Mouse (Mus musculus) kidney, embryonic 15.5 days (tissue): ENCODE measurements at regions not wholly inside any gene's neighbourhood (a gene's known extent, or its start where the extent isn't known, plus 50 kb on each side); places are given as distances from the start of the nearest gene placed in this dataset.

Experiments used
- ATAC-seq: fragments of 200-750 bp; cut with Nextera tagmentation; replicated peaks from 2 replicates; pipeline ENCODE4 v1.8.0; 2017; ENCODE audit warnings: moderate TSS enrichment; ENCODE audit not compliant: low FRiP score
- H3K27ac ChIP-seq: fragments of 300-500 bp; sonication (generic); 2 replicates; pipeline ENCODE4 v1.5.1; 2015; ENCODE audit warnings: mild to moderate bottlenecking, inconsistent platforms
- H3K27me3 ChIP-seq: fragments of 300-500 bp; sonication (generic); 2 replicates; pipeline ENCODE4 v1.6.1; 2015; ENCODE audit warnings: inconsistent platforms
- H3K36me3 ChIP-seq: fragments of 300-500 bp; sonication (generic); 2 replicates; pipeline ENCODE4 v1.6.1; 2015; ENCODE audit warnings: inconsistent platforms
- H3K4me1 ChIP-seq: fragments of 300-500 bp; sonication (generic); 2 replicates; pipeline ENCODE4 v1.6.1; 2015; ENCODE audit warnings: inconsistent platforms
- H3K4me2 ChIP-seq: fragments of 300-500 bp; sonication (generic); 2 replicates; pipeline ENCODE4 v1.6.1; 2015; ENCODE audit warnings: moderate library complexity, mild to moderate bottlenecking, inconsistent platforms
- H3K4me3 ChIP-seq: fragments of 300-500 bp; sonication (generic); replicated peaks from 2 replicates; pipeline ENCODE4 v1.5.1; 2015; ENCODE audit warnings: mild to moderate bottlenecking, inconsistent platforms
- H3K9ac ChIP-seq: fragments of 300-500 bp; sonication (generic); 2 replicates; pipeline ENCODE4 v1.6.1; 2015; ENCODE audit warnings: mild to moderate bottlenecking, inconsistent platforms
- H3K9me3 ChIP-seq: fragments of 300-500 bp; sonication (generic); replicated peaks from 2 replicates; pipeline ENCODE4 v1.6.1; 2016; ENCODE audit warnings: inconsistent platforms
- WGBS: fragments of 180-500 bp; shearing (Covaris S2); methylation state at CpG from one replicate; pipeline ENCODE4 v1.1.7; 2015; ENCODE audit warnings: mixed read lengths; 5-methylcytosine and 5-hydroxymethylcytosine counted together

- 97% methylated on average over 2 of the region's 2 CpGs for WGBS
- no peaks in the 10 kb centered on the region for H3K9me3 ChIP-seq
- no peak overlapping the region for H3K27ac ChIP-seq
- H3K4me3 ChIP-seq: no peak overlapping the region
- peaks cover 5% of the 10 kb centered on the region; the same call in 1 of the 2 replicates for H3K4me1 ChIP-seq
- H3K36me3 ChIP-seq: no peaks in the 10 kb centered on the region
- no peak overlapping the region for H3K9ac ChIP-seq
- ATAC-seq: no peak
- H3K27me3 ChIP-seq: no peaks in the 10 kb centered on the region
- H3K4me2 ChIP-seq: no peak overlapping the region
These were observed 165.8 kb downstream of the Mex3b start for GRCm38 (mm10) chr7:83032924-83033323.

GRCm38 (mm10) chr7:83035190-83035589, 168.1 kb downstream of the Mex3b start:
- Histone ChIP-seq H3K9me3 (no peaks in the 10 kb centered on the region), H3K4me3 (no peak overlapping the region), H3K36me3 (no peaks in the 10 kb centered on the region), H3K27ac (no peak overlapping the region), H3K27me3 (no peaks in the 10 kb centered on the region), H3K9ac (no peak overlapping the region), H3K4me1 (0 out of 2 replicates have a peak, but pooled peaks cover 2% of the 10 kb centered on the region), H3K4me2 (no peak overlapping the region)
- no peak for ATAC-seq
- WGBS: 79% methylated on average over 3 of the region's 3 CpGs

GRCm38 (mm10) chr7:83036397-83036796, 169.3 kb downstream of the Mex3b start:
- H3K4me3 ChIP-seq: no peak overlapping the region
- H3K9me3 ChIP-seq: no peaks in the 10 kb centered on the region
- H3K36me3 ChIP-seq: no peaks in the 10 kb centered on the region
- H3K4me2 ChIP-seq: no peak overlapping the region
- 0 out of 2 replicates have a peak, but pooled peaks cover 2% of the 10 kb centered on the region for H3K4me1 ChIP-seq
- no peaks in the 10 kb centered on the region for H3K27me3 ChIP-seq
- no peak overlapping the region for H3K9ac ChIP-seq
- H3K27ac ChIP-seq: no peak overlapping the region
- ATAC-seq: no peak
- WGBS: 56% methylated on average over 2 of the region's 2 CpGs

GRCm38 (mm10) chr7:83037100-83037499, 170.0 kb downstream of the Mex3b start:
- Histone ChIP-seq H3K36me3 (no peaks in the 10 kb centered on the region), H3K9me3 (no peaks in the 10 kb centered on the region)

GRCm38 (mm10) chr7:83037714-83038113, 170.6 kb downstream of the Mex3b start:
- Histone ChIP-seq H3K4me3 (no peak overlapping the region), H3K27me3 (no peaks in the 10 kb centered on the region), H3K36me3 (no peaks in the 10 kb centered on the region), H3K4me2 (no peak overlapping the region), H3K9ac (no peak overlapping the region), H3K9me3 (no peaks in the 10 kb centered on the region), H3K4me1 (0 out of 2 replicates have a peak, but pooled peaks cover 2% of the 10 kb centered on the region), H3K27ac (no peak overlapping the region)
- 68% methylated on average over 2 of the region's 2 CpGs for WGBS
- ATAC-seq: no peak

More at GRCm38 (mm10) chr7:83037100-83037499, 170.0 kb downstream of the Mex3b start:
- no peak for ATAC-seq
- Histone ChIP-seq H3K27me3 (no peaks in the 10 kb centered on the region), H3K4me2 (no peak overlapping the region), H3K27ac (no peak overlapping the region), H3K4me3 (no peak overlapping the region), H3K4me1 (0 out of 2 replicates have a peak, but pooled peaks cover 2% of the 10 kb centered on the region), H3K9ac (no peak overlapping the region)
- 10% methylated on average over 2 of the region's 2 CpGs for WGBS

- Histone ChIP-seq H3K4me3 (no peak overlapping the region), H3K9me3 (no peaks in the 10 kb centered on the region), H3K4me2 (no peak overlapping the region), H3K4me1 (no peaks in the 10 kb centered on the region), H3K36me3 (no peaks in the 10 kb centered on the region), H3K27me3 (no peaks in the 10 kb centered on the region), H3K27ac (no peak overlapping the region), H3K9ac (no peak overlapping the region)
- no peak for ATAC-seq
- WGBS: 83% methylated on average over 3 of the region's 3 CpGs
These were observed 176.6 kb downstream of the Mex3b start for GRCm38 (mm10) chr7:83043746-83044145.

GRCm38 (mm10) chr7:83045266-83045665, 178.1 kb downstream of the Mex3b start:
- no peak for ATAC-seq
- H3K4me2 ChIP-seq: no peak overlapping the region
- 88% methylated on average over 3 of the region's 3 CpGs for WGBS

GRCm38 (mm10) chr7:83050011-83050410, 182.9 kb downstream of the Mex3b start:
- Histone ChIP-seq H3K4me2 (no peak overlapping the region), H3K4me3 (no peak overlapping the region), H3K9me3 (no peaks in the 10 kb centered on the region), H3K27me3 (no peaks in the 10 kb centered on the region), H3K36me3 (no peaks in the 10 kb centered on the region), H3K4me1 (no peaks in the 10 kb centered on the region), H3K27ac (no peak overlapping the region), H3K9ac (no peak overlapping the region)
- WGBS: 42% methylated on average over 3 of the region's 3 CpGs
- ATAC-seq: no peak

More at GRCm38 (mm10) chr7:83045266-83045665, 178.1 kb downstream of the Mex3b start:
- Histone ChIP-seq H3K9me3 (no peaks in the 10 kb centered on the region), H3K27me3 (no peaks in the 10 kb centered on the region), H3K27ac (no peak overlapping the region), H3K9ac (no peak overlapping the region), H3K4me1 (no peaks in the 10 kb centered on the region), H3K4me3 (no peak overlapping the region), H3K36me3 (no peaks in the 10 kb centered on the region)

GRCm38 (mm10) chr7:83050833-83051497, 183.8 kb downstream of the Mex3b start:
- Histone ChIP-seq H3K9ac (no peak overlapping the region), H3K9me3 (no peaks in the 10 kb centered on the region), H3K4me2 (no peak overlapping the region), H3K36me3 (no peaks in the 10 kb centered on the region), H3K27ac (no peak overlapping the region), H3K4me3 (no peak overlapping the region), H3K4me1 (no peaks in the 10 kb centered on the region), H3K27me3 (no peaks in the 10 kb centered on the region)
- 94% methylated on average over 6 of the region's 6 CpGs for WGBS
- ATAC-seq: no peak

GRCm38 (mm10) chr7:83056101-83056935, 189.2 kb downstream of the Mex3b start:
- no peak overlapping the region for H3K27ac ChIP-seq
- no peak for ATAC-seq
- H3K9ac ChIP-seq: no peak overlapping the region
- no peaks in the 10 kb centered on the region for H3K36me3 ChIP-seq
- no peaks in the 10 kb centered on the region for H3K9me3 ChIP-seq
- 88% methylated on average over 13 of the region's 13 CpGs for WGBS
- no peaks in the 10 kb centered on the region for H3K27me3 ChIP-seq
- H3K4me3 ChIP-seq: no peak overlapping the region
- H3K4me2 ChIP-seq: no peak overlapping the region
- H3K4me1 ChIP-seq: 0 out of 2 replicates have a peak, but pooled peaks cover 4% of the 10 kb centered on the region

- Histone ChIP-seq H3K4me1 (0 out of 2 replicates have a peak, but pooled peaks cover 4% of the 10 kb centered on the region), H3K9me3 (no peaks in the 10 kb centered on the region), H3K36me3 (no peaks in the 10 kb centered on the region), H3K27ac (no peak overlapping the region), H3K4me3 (no peak overlapping the region), H3K27me3 (no peaks in the 10 kb centered on the region), H3K4me2 (no peak overlapping the region), H3K9ac (no peak overlapping the region)
- WGBS: 35% methylated on average over 3 of the region's 3 CpGs
- no peak for ATAC-seq
These were observed 193.2 kb downstream of the Mex3b start for GRCm38 (mm10) chr7:83060318-83060717.

GRCm38 (mm10) chr7:83060733-83061132, 193.6 kb downstream of the Mex3b start:
- H3K27me3 ChIP-seq: no peaks in the 10 kb centered on the region
- no peak overlapping the region for H3K27ac ChIP-seq
- no peak overlapping the region for H3K9ac ChIP-seq
- no peak overlapping the region for H3K4me3 ChIP-seq
- no peaks in the 10 kb centered on the region for H3K36me3 ChIP-seq
- ATAC-seq: no peak
- no peaks in the 10 kb centered on the region for H3K9me3 ChIP-seq
- 0 out of 2 replicates have a peak, but pooled peaks cover 4% of the 10 kb centered on the region for H3K4me1 ChIP-seq
- 19% methylated on average over 5 of the region's 5 CpGs for WGBS
- H3K4me2 ChIP-seq: no peak overlapping the region
